Mouse (Mus musculus) cerebellum, adult (tissue): ENCODE measurements around the gene Lypd3.
A peak's percentile ranks its signal among the peaks of the same experiment; 100 is the strongest.
"Not testable (repeated sequence)": the region's sequence is repeated elsewhere in the genome, so short reads cannot be mapped to it uniquely, and the experiment has no call there.

Experiments
- ATAC-seq: cut with Nextera tagmentation; 2 replicates; pipeline ENCODE4 v1.9.2; 2017; ENCODE audit warnings: mild to moderate bottlenecking, moderate library complexity, mixed read lengths; ENCODE audit not compliant: insufficient number of reproducible peaks, low FRiP score, low TSS enrichment

Gene Lypd3

GRCm38 (mm10) chr7:24659737-24660357 is 23.5 kb downstream of the Lypd3 start:
- no peak for ATAC-seq

- ATAC-seq, result no peak
Observed at GRCm38 (mm10) chr7:24661118-24661904, 25.0 kb downstream of the Lypd3 start.

GRCm38 (mm10) chr7:24662575-24662974 is 26.2 kb downstream of the Lypd3 start:
- ATAC-seq, result peak; percentile 31; the same call in 1 of the 2 replicates

- no peak for ATAC-seq
Observed at GRCm38 (mm10) chr7:24664301-24664700, 28.0 kb downstream of the Lypd3 start.

GRCm38 (mm10) chr7:24664959-24665358 is 28.6 kb downstream of the Lypd3 start:
- ATAC-seq, result no peak

GRCm38 (mm10) chr7:24671944-24672439 is 35.6 kb downstream of the Lypd3 start:
- no peak for ATAC-seq

GRCm38 (mm10) chr7:24676575-24676974 is 40.2 kb downstream of the Lypd3 start, which contains the start of gene Tex101:
Gene Tex101, minus strand, starts transcription at chr7:24676675.
- ATAC-seq, result no peak

- not testable (repeated sequence) for ATAC-seq
Observed at GRCm38 (mm10) chr7:24684121-24684520, 47.8 kb downstream of the Lypd3 start.

GRCm38 (mm10) chr7:24687519-24687918 is 51.2 kb downstream of the Lypd3 start:
- ATAC-seq, result not testable (repeated sequence)
